Mouse (Mus musculus) left cerebral cortex, adult 8-10 months (tissue): ENCODE results near the gene Kcnip1. TPM values are rescaled to one million over a fixed set of nuclear protein-coding genes. Genes with fewer than 3 reads are reported as not detected.

ENCODE experiments used
- DNase-seq, 2 experiments: peaks; one replicate each; pipeline ENCODE4 v3.0.0; 2022; ENCODE audit warnings: low spot score in 2 of 2
- total RNA-seq, 4 experiments: library from RNA; stranded (reverse); gene quantifications; 2 replicates each; pipeline ENCODE4 v1.2.4; 2022

Gene Kcnip1
- total RNA-seq, 4 experiments from 2014 or later = 25.7 to 29.8 (median 29.5) TPM

- no peak for DNase-seq
Observed at GRCm38 (mm10) chr11:33845931-33846330, 147.0 kb downstream of the Kcnip1 start.

- no peak for DNase-seq
Observed at GRCm38 (mm10) chr11:33843294-33843864, 149.6 kb downstream of the Kcnip1 start.

GRCm38 (mm10) chr11:33839049-33839448, 153.9 kb downstream of the Kcnip1 start:
- no peak for DNase-seq

GRCm38 (mm10) chr11:33829774-33830173, 163.2 kb downstream of the Kcnip1 start:
- no peak for DNase-seq

- DNase-seq = peak in 1 of 2 experiments; percentile 43
Observed at GRCm38 (mm10) chr11:33827829-33828206, 165.1 kb downstream of the Kcnip1 start.

- DNase-seq = no peak
Observed at GRCm38 (mm10) chr11:33827085-33827828, 165.7 kb downstream of the Kcnip1 start.

- no peak for DNase-seq
Observed at GRCm38 (mm10) chr11:33824739-33825138, 168.2 kb downstream of the Kcnip1 start.

- DNase-seq = no peak
Observed at GRCm38 (mm10) chr11:33821331-33821730, 171.6 kb downstream of the Kcnip1 start.

- DNase-seq = no peak
Observed at GRCm38 (mm10) chr11:33820876-33821275, 172.1 kb downstream of the Kcnip1 start.

GRCm38 (mm10) chr11:33818861-33819503, 174.0 kb downstream of the Kcnip1 start:
- no peak for DNase-seq

GRCm38 (mm10) chr11:33816020-33816419, 176.9 kb downstream of the Kcnip1 start:
- DNase-seq = no peak

- DNase-seq = no peak
Observed at GRCm38 (mm10) chr11:33810105-33810504, 182.8 kb downstream of the Kcnip1 start.

- no peak for DNase-seq
Observed at GRCm38 (mm10) chr11:33803093-33803492, 189.9 kb downstream of the Kcnip1 start.

GRCm38 (mm10) chr11:33800436-33801088, 192.4 kb downstream of the Kcnip1 start:
- no peak for DNase-seq

- DNase-seq = no peak
Observed at GRCm38 (mm10) chr11:33799933-33800332, 193.0 kb downstream of the Kcnip1 start.

- DNase-seq = no peak
Observed at GRCm38 (mm10) chr11:33798094-33798648, 194.8 kb downstream of the Kcnip1 start.

- DNase-seq = no peak
Observed at GRCm38 (mm10) chr11:33787362-33787761, 205.6 kb downstream of the Kcnip1 start.

- DNase-seq = no peak
Observed at GRCm38 (mm10) chr11:33786572-33786971, 206.4 kb downstream of the Kcnip1 start.

- no peak for DNase-seq
Observed at GRCm38 (mm10) chr11:33781561-33781971, 211.4 kb downstream of the Kcnip1 start.

GRCm38 (mm10) chr11:33780263-33780662, 212.7 kb downstream of the Kcnip1 start:
- DNase-seq = no peak

- DNase-seq = no peak
Observed at GRCm38 (mm10) chr11:33772615-33773141, 220.3 kb downstream of the Kcnip1 start.
